Mouse (Mus musculus) right cerebral cortex, postnatal 10 days (tissue): ENCODE measurements around the gene Th.

Experiments used
- DNase-seq, 2 experiments: peaks; one replicate each; pipeline ENCODE4 v3.0.0; 2021; ENCODE audit warnings: low spot score in 2 of 2

The Th gene

DNA sequence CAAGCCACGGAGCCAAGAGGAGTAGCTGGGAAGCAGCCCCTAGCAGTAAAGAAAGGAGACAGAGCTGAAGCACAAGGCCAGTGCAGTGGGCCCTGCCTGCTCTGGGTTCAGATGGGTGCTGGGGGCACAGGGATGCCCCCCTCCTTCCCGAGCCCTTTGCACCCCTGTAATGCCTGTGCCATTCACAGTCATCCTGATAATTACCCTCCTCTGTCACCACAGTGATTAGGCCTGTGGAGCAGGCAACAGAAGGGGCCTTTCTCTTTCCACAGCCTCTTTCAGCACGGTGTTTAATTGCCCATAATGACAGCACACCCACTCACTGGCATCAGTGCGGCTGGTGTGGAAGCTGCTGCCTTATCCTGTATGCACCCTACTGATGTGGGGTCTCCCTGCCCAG lies 28.0 kb downstream of the Th start:
- peak in 1 of 2 experiments; percentile 56 for DNase-seq

GRCm38 (mm10) chr7:142901774-142902173 lies 29.2 kb downstream of the Th start:
- DNase-seq: no peak

DNA sequence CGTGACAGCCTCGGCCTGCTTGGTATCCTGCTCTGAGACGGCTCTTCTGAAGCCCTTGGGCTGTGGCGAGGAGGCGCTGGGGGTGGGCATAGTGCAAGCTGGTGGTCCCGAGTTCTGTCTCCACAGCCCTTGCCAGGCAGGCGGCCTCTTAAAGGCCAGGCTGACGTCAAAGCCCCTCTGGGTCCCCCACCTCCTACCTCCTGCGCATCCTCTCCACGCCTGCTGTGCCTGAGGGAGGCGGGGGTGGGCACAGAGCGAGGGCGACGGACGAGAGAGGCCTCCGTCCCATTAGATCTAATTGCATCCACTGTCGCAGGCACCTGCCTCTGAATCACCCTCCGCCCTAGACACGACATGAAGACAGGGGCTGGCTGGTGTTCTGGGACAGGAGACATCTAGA lies 31.1 kb downstream of the Th start:
- no peak for DNase-seq

GRCm38 (mm10) chr7:142897471-142897870 lies 33.5 kb downstream of the Th start:
- DNase-seq: no peak

- no peak for DNase-seq
Observed at GRCm38 (mm10) chr7:142895901-142896665, 34.8 kb downstream of the Th start.

GRCm38 (mm10) chr7:142895223-142895840 lies 35.6 kb downstream of the Th start:
- DNase-seq: no peak

- peak; percentile 78 to 87 for DNase-seq
Observed at GRCm38 (mm10) chr7:142894669-142895068, 36.3 kb downstream of the Th start.

DNA sequence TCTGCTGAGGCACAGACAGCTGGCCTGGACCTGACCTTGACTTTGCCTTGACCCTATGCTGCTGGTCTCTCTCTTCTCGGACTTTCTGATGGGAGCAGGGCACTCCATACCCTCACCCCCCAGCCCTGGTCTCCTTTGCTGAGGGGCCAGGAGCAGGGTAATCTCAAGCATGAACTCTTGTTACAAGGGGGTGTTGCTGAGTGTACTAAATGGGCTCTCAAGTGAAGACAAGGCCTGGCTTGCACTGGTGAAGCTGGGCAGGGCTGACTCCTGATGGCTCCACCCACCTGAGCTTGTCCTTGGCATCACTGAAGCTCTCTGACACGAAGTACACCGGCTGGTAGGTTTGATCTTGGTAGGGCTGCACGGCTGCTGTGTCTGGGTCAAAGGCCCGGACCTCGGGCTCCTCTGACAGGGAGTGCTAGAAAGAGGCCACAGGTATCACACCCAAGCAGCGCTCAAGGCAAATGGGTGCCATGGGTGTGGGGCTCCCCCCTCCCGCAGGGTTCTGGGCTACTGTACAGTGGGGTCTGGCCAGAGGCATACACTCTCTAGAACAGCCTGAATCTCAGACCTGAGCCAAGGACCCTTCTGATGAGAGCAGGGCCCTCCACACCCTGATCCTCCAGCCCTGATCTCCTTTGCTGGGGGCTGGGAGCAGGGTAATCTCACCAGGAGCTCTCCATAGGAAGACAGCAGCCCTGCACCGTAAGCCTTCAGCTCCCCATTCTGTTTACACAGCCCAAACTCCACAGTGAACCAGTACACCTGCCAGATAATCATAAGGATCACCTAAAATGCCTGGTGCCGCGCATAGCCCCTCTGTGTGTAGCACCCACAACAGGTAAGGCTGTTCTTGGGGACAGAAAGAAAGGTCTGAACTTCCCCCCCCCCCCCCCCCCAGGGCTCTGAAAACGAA lies 36.9 kb downstream of the Th start:
- no peak for DNase-seq

DNA sequence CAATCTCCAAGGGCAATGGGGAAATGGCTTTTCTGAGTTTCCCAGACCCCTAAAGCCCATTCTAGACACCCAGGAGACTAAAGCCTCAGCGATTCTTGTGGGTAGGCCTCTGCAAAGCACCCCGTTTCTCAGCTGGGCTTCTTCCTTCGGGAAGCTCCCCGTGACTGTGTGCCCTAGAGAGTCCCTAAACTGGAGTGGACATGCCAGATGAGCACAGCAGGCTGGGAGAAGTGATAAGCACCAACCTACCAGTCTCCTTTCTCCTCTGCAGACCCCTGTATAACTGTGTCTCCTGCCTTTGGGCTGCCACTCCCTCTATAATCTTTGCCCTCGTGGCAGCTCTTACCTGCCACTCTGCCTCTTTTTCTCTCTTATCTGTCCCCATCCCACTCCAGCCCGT lies 37.6 kb downstream of the Th start:
- no peak for DNase-seq

GRCm38 (mm10) chr7:142869419-142870163 lies 61.3 kb downstream of the Th start:
- no peak for DNase-seq

DNA sequence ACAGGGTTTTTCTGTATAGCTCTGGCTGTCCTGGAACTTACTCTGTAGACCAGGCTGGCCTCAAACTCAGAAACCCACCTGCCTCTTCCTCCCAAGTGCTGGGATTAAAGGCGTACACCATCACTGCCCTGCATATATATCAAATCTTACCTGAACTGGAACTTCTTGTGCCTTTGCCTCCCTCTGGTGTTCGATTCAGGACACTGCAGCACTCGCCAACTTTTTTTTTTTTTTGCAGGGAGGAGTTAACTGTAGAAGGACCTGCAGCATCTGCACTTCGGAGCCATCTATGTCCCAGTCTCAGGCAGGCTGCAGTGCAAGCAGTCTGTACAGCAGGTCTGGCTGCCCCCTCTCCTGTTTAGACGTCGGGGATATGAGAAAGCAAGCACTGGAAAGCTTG lies 80.2 kb downstream of the Th start:
- peak; percentile 32 to 45 for DNase-seq
